In genomic region chr9:50969266-50969665, GRCm38 (mm10) we compare ENCODE assay signal across 25 mouse cellular contexts. TPM values are rescaled to one million over a fixed set of nuclear protein-coding genes. Genes with fewer than 3 reads are reported as not detected.
DNase-seq lines count a peak whose midpoint lies in the region; ATAC-seq and TF ChIP-seq lines count a peak whose summit lies in the region.
"Had no signal": no experiment of that assay in that cellular context is flagged by ENCODE, and none has a peak within 500 bp of the region (broad histone marks: within the 10 kb centered on the region; RNA-seq: fewer than 3 reads in every experiment).

No protein-coding gene starts in this region.

- H3K36me3 ChIP-seq in forebrain, embryonic 14.5 days (ENCODE audit: control insufficient read depth, insufficient read depth, low read length) = no peaks in the 10 kb centered on the region
- no peaks in the 10 kb centered on the region for H3K36me3 ChIP-seq in forebrain, embryonic 16.5 days (ENCODE audit: control insufficient read depth, insufficient read depth)
- H3K36me3 ChIP-seq in forebrain, postnatal 0 days (ENCODE audit: insufficient read depth) = no peaks in the 10 kb centered on the region
- H3K36me3 ChIP-seq in forebrain, embryonic 13.5 days (ENCODE audit: poor library complexity, severe bottlenecking) = no peaks in the 10 kb centered on the region
- H3K36me3 ChIP-seq: embryonic facial prominence, embryonic 13.5 days; embryonic facial prominence, embryonic 15.5 days; forebrain, embryonic 10.5 days had no signal

- TF ChIP-seq CTCF in forebrain, postnatal 0 days (IDR thresholded peaks at IDR 0.05; ENCODE audit: low read depth) = no peak
- no peak for TF ChIP-seq CTCF in brain, embryonic 14.5 days (IDR thresholded peaks at IDR 0.05; ENCODE audit: borderline replicate concordance, extremely low read depth, insufficient read depth, insufficient read length)

- 54% methylated on average over 3 of the region's 3 CpGs for WGBS in forebrain, embryonic 14.5 days
- 57% methylated on average over 3 of the region's 3 CpGs for WGBS in forebrain, embryonic 16.5 days
- 50% methylated on average over 3 of the region's 3 CpGs for WGBS in forebrain, postnatal 0 days
- 76% methylated on average over 3 of the region's 3 CpGs for WGBS in forebrain, embryonic 13.5 days

- ATAC-seq in forebrain, embryonic 14.5 days = no peak
- no peak for ATAC-seq in forebrain, embryonic 16.5 days
- ATAC-seq in forebrain, postnatal 0 days = peak; percentile 42; the same call in 1 of the 2 replicates
- ATAC-seq in forebrain, embryonic 13.5 days = no peak
- ATAC-seq: activated CD4-positive, CD25-positive, alpha-beta regulatory T cell, adult 4 months; CD4-positive, CD25-positive, alpha-beta regulatory T cell, adult 4 months; Patski had no signal

- no peaks in the 10 kb centered on the region for H3K9me3 ChIP-seq in forebrain, embryonic 14.5 days (replicated peaks; ENCODE audit: control insufficient read depth, low read length)
- no peaks in the 10 kb centered on the region for H3K9me3 ChIP-seq in forebrain, embryonic 16.5 days (ENCODE audit: control insufficient read depth, low read length)
- H3K9me3 ChIP-seq in forebrain, postnatal 0 days (ENCODE audit: low read length) = no peaks in the 10 kb centered on the region
- no peaks in the 10 kb centered on the region for H3K9me3 ChIP-seq in forebrain, embryonic 13.5 days (replicated peaks)
- H3K9me3 ChIP-seq: embryonic facial prominence, embryonic 13.5 days; embryonic facial prominence, embryonic 15.5 days; forebrain, embryonic 10.5 days; G1E had no signal

- H3K4me2 ChIP-seq in forebrain, embryonic 14.5 days (ENCODE audit: low read length) = no peak overlapping the region
- H3K4me2 ChIP-seq in forebrain, embryonic 16.5 days (ENCODE audit: low read length) = no peak overlapping the region
- no peak overlapping the region for H3K4me2 ChIP-seq in forebrain, postnatal 0 days (ENCODE audit: low read depth)
- no peak overlapping the region for H3K4me2 ChIP-seq in forebrain, embryonic 13.5 days
- H3K4me2 ChIP-seq: embryonic facial prominence, embryonic 13.5 days; embryonic facial prominence, embryonic 15.5 days had no signal

- H3K27me3 ChIP-seq in forebrain, embryonic 14.5 days (replicated peaks; ENCODE audit: control insufficient read depth, insufficient read depth, low read length) = no peaks in the 10 kb centered on the region
- no peaks in the 10 kb centered on the region for H3K27me3 ChIP-seq in forebrain, embryonic 16.5 days (replicated peaks; ENCODE audit: control insufficient read depth, insufficient read depth, low read length)
- no peaks in the 10 kb centered on the region for H3K27me3 ChIP-seq in forebrain, postnatal 0 days (ENCODE audit: insufficient read depth, low read length)
- no peaks in the 10 kb centered on the region for H3K27me3 ChIP-seq in forebrain, embryonic 13.5 days
- H3K27me3 ChIP-seq: CH12.LX; embryonic facial prominence, embryonic 13.5 days; embryonic facial prominence, embryonic 15.5 days; Patski had no signal

- H3K4me1 ChIP-seq in forebrain, embryonic 14.5 days (ENCODE audit: control insufficient read depth, insufficient read depth, low read length) = peaks cover 4% of the 10 kb centered on the region; the same call in 1 of the 2 replicates
- peaks cover 8% of the 10 kb centered on the region; the same call in 1 of the 2 replicates for H3K4me1 ChIP-seq in forebrain, embryonic 16.5 days (replicated peaks; ENCODE audit: control insufficient read depth, insufficient read depth, low read length)
- 0 out of 2 replicates have a peak, but pooled peaks cover 4% of the 10 kb centered on the region for H3K4me1 ChIP-seq in forebrain, postnatal 0 days (ENCODE audit: insufficient read depth)
- H3K4me1 ChIP-seq in forebrain, embryonic 13.5 days = peaks cover 8% of the 10 kb centered on the region; the same call in 1 of the 2 replicates
- H3K4me1 ChIP-seq: embryonic facial prominence, embryonic 13.5 days; embryonic facial prominence, embryonic 15.5 days had no signal

- peak; percentile 60 for DNase-seq in forebrain, embryonic 14.5 days (ENCODE audit: low spot score)
- peak; percentile 24 for DNase-seq in forebrain, postnatal 0 days
- peak; percentile 74 for DNase-seq in brain, embryonic 14.5 days (ENCODE audit: low read depth)
- DNase-seq: adrenal gland, adult 8-10 months; adrenal gland, postnatal 14 days; adrenal gland, postnatal 36 days; B cell, adult 2 months; cerebellum, adult 11 months; cerebellum, adult 18-20 months; cerebellum, adult 8-10 months; cerebellum, adult 9-11 months; cerebellum, postnatal 14 days; cerebellum, postnatal 36 days; embryo, embryonic 11 days had no signal

- no peak overlapping the region for H3K9ac ChIP-seq in forebrain, embryonic 14.5 days (ENCODE audit: low read length)
- no peak overlapping the region for H3K9ac ChIP-seq in forebrain, embryonic 16.5 days (replicated peaks; ENCODE audit: low read depth, low read length)
- H3K9ac ChIP-seq in forebrain, postnatal 0 days = no peak overlapping the region
- H3K9ac ChIP-seq in forebrain, embryonic 13.5 days = no peak overlapping the region
- H3K9ac ChIP-seq: embryonic facial prominence, embryonic 13.5 days; embryonic facial prominence, embryonic 15.5 days had no signal

- no peak overlapping the region for H3K27ac ChIP-seq in forebrain, embryonic 14.5 days (ENCODE audit: low read depth, low read length)
- H3K27ac ChIP-seq in forebrain, embryonic 16.5 days (ENCODE audit: low read length) = no peak overlapping the region
- no peak overlapping the region for H3K27ac ChIP-seq in forebrain, postnatal 0 days (ENCODE audit: low read depth, low read length)
- H3K27ac ChIP-seq in forebrain, embryonic 13.5 days = no peak overlapping the region
- H3K27ac ChIP-seq: embryonic facial prominence, embryonic 13.5 days; embryonic facial prominence, embryonic 15.5 days; forebrain, embryonic 10.5 days had no signal

- no peak for TF ChIP-seq POLR2A in brain, embryonic 14.5 days (IDR thresholded peaks at IDR 0.05; ENCODE audit: borderline replicate concordance, extremely low read depth, insufficient read depth, insufficient read length, poor library complexity, severe bottlenecking)

- H3K4me3 ChIP-seq in forebrain, embryonic 14.5 days (ENCODE audit: low read depth, low read length) = no peak overlapping the region
- H3K4me3 ChIP-seq in forebrain, embryonic 16.5 days (replicated peaks; ENCODE audit: low read length) = no peak overlapping the region
- no peak overlapping the region for H3K4me3 ChIP-seq in forebrain, postnatal 0 days (ENCODE audit: low read depth, low read length)
- no peak overlapping the region for H3K4me3 ChIP-seq in forebrain, embryonic 13.5 days
- H3K4me3 ChIP-seq: embryonic facial prominence, embryonic 13.5 days; embryonic facial prominence, embryonic 15.5 days; erythroblast, embryonic 14.5 days; forebrain, embryonic 10.5 days had no signal

RNA-seq across cellular contexts. Expression of gene Sik2, which starts 39.6 kb away (rescaled TPM):
- 12.6 and 14.3 TPM in 2 replicates for polyA plus RNA-seq in forebrain, embryonic 14.5 days (2014; fragmentation: Nextera tagmentation; extraction: Ambion mirVana)
- polyA plus RNA-seq in forebrain, embryonic 16.5 days (2015; fragmentation: Nextera tagmentation; extraction: Ambion mirVana) = 20.1 and 23.7 TPM in 2 replicates
- 36.7 and 38.2 TPM in 2 replicates for total RNA-seq in forebrain, postnatal 0 days (2014; rRNA removed)
- polyA plus RNA-seq in forebrain, postnatal 0 days (2015; fragmentation: Nextera tagmentation; extraction: Ambion mirVana) = 15.9 and 20.5 TPM in 2 replicates
- polyA plus RNA-seq in forebrain, embryonic 13.5 days (2015; fragmentation: Nextera tagmentation; extraction: Ambion mirVana) = 14.4 and 15.1 TPM in 2 replicates
- 17.2 and 20.8 TPM in 2 replicates for polyA plus RNA-seq in brain, embryonic 14.5 days (2012; rRNA removed)

Comparison
In these comparisons a context has a peak if more than half of its experiments do, and no peak if none do; other contexts are left out.
1. DNase-seq: peak in every context shown above with its lines; median percentile 74 in brain, embryonic 14.5 days; 60 in forebrain, embryonic 14.5 days; 24 in forebrain, postnatal 0 days.